Comparison of ENCODE assay signal across 25 mouse cellular contexts in the genomic region with DNA sequence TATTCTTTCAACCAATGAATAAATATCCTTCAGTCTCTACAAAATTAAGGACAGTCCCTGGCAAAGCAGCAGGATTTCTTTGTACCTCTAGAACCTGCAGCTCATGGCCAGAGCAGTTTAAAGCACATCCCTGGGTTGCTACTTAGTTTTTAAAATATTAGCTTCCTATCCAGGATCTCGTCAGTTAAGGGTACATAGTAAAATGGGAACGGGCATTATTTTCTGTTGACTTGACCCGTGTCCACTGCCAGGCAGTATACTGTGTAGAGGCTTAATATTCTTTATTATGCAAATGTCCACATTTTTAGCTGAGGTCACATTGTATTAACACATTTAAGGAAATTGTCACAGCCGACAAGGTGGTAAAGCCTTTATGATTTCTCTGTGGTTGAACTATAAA.
DNase-seq lines count a peak whose midpoint lies in the region; ATAC-seq lines count a peak whose summit lies in the region.
"Had no signal": no experiment of that assay in that cellular context is flagged by ENCODE, and none has a peak within 500 bp of the region (broad histone marks: within the 10 kb centered on the region; RNA-seq: fewer than 3 reads in every experiment).

No protein-coding gene starts in this region.

- H3K4me3 ChIP-seq in forebrain, embryonic 12.5 days (replicated peaks), result no peak overlapping the region
- H3K4me3 ChIP-seq in forebrain, embryonic 10.5 days, result no peak overlapping the region
- H3K4me3 ChIP-seq in midbrain, embryonic 15.5 days, result no peak overlapping the region
- H3K4me3 ChIP-seq in midbrain, embryonic 11.5 days (ENCODE audit: low read depth, low read length), result no peak overlapping the region
- H3K4me3 ChIP-seq in forebrain, embryonic 16.5 days (replicated peaks; ENCODE audit: low read length), result no peak overlapping the region
- H3K4me3 ChIP-seq: embryonic facial prominence, embryonic 10.5 days; embryonic facial prominence, embryonic 13.5 days; erythroblast, embryonic 14.5 days; gastrocnemius, adult 2 months; hindbrain, embryonic 12.5 days; hindbrain, embryonic 15.5 days had no signal

- no peak for DNase-seq in forebrain, embryonic 10.5 days (ENCODE audit: extremely low spot score, low spot score)
- no peak for DNase-seq in midbrain, embryonic 11.5 days (ENCODE audit: low spot score, missing footprints)
- DNase-seq in left cerebral cortex, adult 11 months (ENCODE audit: low spot score), result no peak
- DNase-seq: adrenal gland, postnatal 10 days; adrenal gland, postnatal 36 days; B cell, adult 2 months; cerebellum, adult 18-20 months; cerebellum, adult 9-10 months; cerebellum, postnatal 25 days; gastrocnemius, adult 2 months; gastrocnemius, postnatal 14 days; heart, adult 11 months had no signal

- H3K27ac ChIP-seq in forebrain, embryonic 12.5 days, result no peak overlapping the region
- no peak overlapping the region for H3K27ac ChIP-seq in forebrain, embryonic 10.5 days
- H3K27ac ChIP-seq in midbrain, embryonic 15.5 days, result no peak overlapping the region
- no peak overlapping the region for H3K27ac ChIP-seq in midbrain, embryonic 11.5 days (ENCODE audit: low read depth, low read length)
- no peak overlapping the region for H3K27ac ChIP-seq in forebrain, embryonic 16.5 days (ENCODE audit: low read length)
- H3K27ac ChIP-seq: embryonic facial prominence, embryonic 10.5 days; embryonic facial prominence, embryonic 13.5 days; gastrocnemius, adult 2 months; hindbrain, embryonic 12.5 days; hindbrain, embryonic 15.5 days had no signal

- 12% methylated on average over 4 of the region's 4 CpGs for WGBS in forebrain, embryonic 12.5 days
- WGBS in forebrain, embryonic 10.5 days, result 37% methylated on average over 4 of the region's 4 CpGs
- WGBS in midbrain, embryonic 15.5 days, result 31% methylated on average over 4 of the region's 4 CpGs
- 51% methylated on average over 4 of the region's 4 CpGs for WGBS in midbrain, embryonic 11.5 days
- 6% methylated on average over 4 of the region's 4 CpGs for WGBS in forebrain, embryonic 16.5 days

- ATAC-seq in forebrain, embryonic 12.5 days (ENCODE audit: low FRiP score), result peak; percentile 41; the same call in 1 of the 2 replicates
- 0 out of 2 replicates have a peak, but pooled peaks have one; percentile 24 for ATAC-seq in midbrain, embryonic 15.5 days (replicated peaks)
- ATAC-seq in midbrain, embryonic 11.5 days (ENCODE audit: low FRiP score), result no peak
- 0 out of 2 replicates have a peak, but pooled peaks have one; percentile 11 for ATAC-seq in forebrain, embryonic 16.5 days
- ATAC-seq: intestine, postnatal 0 days; Patski had no signal

- no peaks in the 10 kb centered on the region for H3K36me3 ChIP-seq in forebrain, embryonic 12.5 days (replicated peaks)
- no peaks in the 10 kb centered on the region for H3K36me3 ChIP-seq in forebrain, embryonic 10.5 days (replicated peaks)
- H3K36me3 ChIP-seq in midbrain, embryonic 15.5 days (replicated peaks), result no peaks in the 10 kb centered on the region
- H3K36me3 ChIP-seq in midbrain, embryonic 11.5 days (ENCODE audit: control insufficient read depth, insufficient read depth, low read length), result no peaks in the 10 kb centered on the region
- no peaks in the 10 kb centered on the region for H3K36me3 ChIP-seq in forebrain, embryonic 16.5 days (ENCODE audit: control insufficient read depth, insufficient read depth)
- H3K36me3 ChIP-seq: embryonic facial prominence, embryonic 10.5 days; embryonic facial prominence, embryonic 13.5 days; G1E; hindbrain, embryonic 12.5 days; hindbrain, embryonic 15.5 days had no signal

- H3K9me3 ChIP-seq in forebrain, embryonic 12.5 days, result no peaks in the 10 kb centered on the region
- H3K9me3 ChIP-seq in forebrain, embryonic 10.5 days, result no peaks in the 10 kb centered on the region
- no peaks in the 10 kb centered on the region for H3K9me3 ChIP-seq in midbrain, embryonic 15.5 days
- no peaks in the 10 kb centered on the region for H3K9me3 ChIP-seq in midbrain, embryonic 11.5 days (ENCODE audit: control insufficient read depth, low read length)
- H3K9me3 ChIP-seq in forebrain, embryonic 16.5 days (ENCODE audit: control insufficient read depth, low read length), result no peaks in the 10 kb centered on the region
- H3K9me3 ChIP-seq: embryonic facial prominence, embryonic 10.5 days; embryonic facial prominence, embryonic 13.5 days; G1E; hindbrain, embryonic 12.5 days; hindbrain, embryonic 15.5 days had no signal

- H3K4me1 ChIP-seq in forebrain, embryonic 12.5 days, result peaks cover 13% of the 10 kb centered on the region; the same call in 1 of the 2 replicates
- H3K4me1 ChIP-seq in forebrain, embryonic 10.5 days, result peaks cover 42% of the 10 kb centered on the region
- H3K4me1 ChIP-seq in midbrain, embryonic 15.5 days, result peaks cover 9% of the 10 kb centered on the region; the same call in 1 of the 2 replicates
- H3K4me1 ChIP-seq in midbrain, embryonic 11.5 days (ENCODE audit: control insufficient read depth, insufficient read depth, low read length), result no peaks in the 10 kb centered on the region
- peaks cover 9% of the 10 kb centered on the region; the same call in 1 of the 2 replicates for H3K4me1 ChIP-seq in forebrain, embryonic 16.5 days (replicated peaks; ENCODE audit: control insufficient read depth, insufficient read depth, low read length)
- H3K4me1 ChIP-seq: embryonic facial prominence, embryonic 10.5 days; embryonic facial prominence, embryonic 13.5 days; hindbrain, embryonic 12.5 days; hindbrain, embryonic 15.5 days had no signal

- no peak overlapping the region for H3K4me2 ChIP-seq in forebrain, embryonic 12.5 days
- H3K4me2 ChIP-seq in midbrain, embryonic 15.5 days, result no peak overlapping the region
- no peak overlapping the region for H3K4me2 ChIP-seq in midbrain, embryonic 11.5 days
- H3K4me2 ChIP-seq in forebrain, embryonic 16.5 days (ENCODE audit: low read length), result no peak overlapping the region
- H3K4me2 ChIP-seq: embryonic facial prominence, embryonic 13.5 days; heart, embryonic 11.5 days; hindbrain, embryonic 12.5 days; hindbrain, embryonic 15.5 days had no signal

- H3K9ac ChIP-seq in forebrain, embryonic 12.5 days, result no peak overlapping the region
- no peak overlapping the region for H3K9ac ChIP-seq in midbrain, embryonic 15.5 days
- H3K9ac ChIP-seq in midbrain, embryonic 11.5 days (ENCODE audit: low read length), result no peak overlapping the region
- no peak overlapping the region for H3K9ac ChIP-seq in forebrain, embryonic 16.5 days (replicated peaks; ENCODE audit: low read depth, low read length)
- H3K9ac ChIP-seq: embryonic facial prominence, embryonic 13.5 days; hindbrain, embryonic 12.5 days; hindbrain, embryonic 15.5 days had no signal

- no peaks in the 10 kb centered on the region for H3K27me3 ChIP-seq in forebrain, embryonic 12.5 days
- no peaks in the 10 kb centered on the region for H3K27me3 ChIP-seq in forebrain, embryonic 10.5 days (ENCODE audit: poor library complexity, severe bottlenecking)
- H3K27me3 ChIP-seq in midbrain, embryonic 15.5 days (replicated peaks), result no peaks in the 10 kb centered on the region
- no peaks in the 10 kb centered on the region for H3K27me3 ChIP-seq in midbrain, embryonic 11.5 days (ENCODE audit: control insufficient read depth, insufficient read depth, low read length)
- H3K27me3 ChIP-seq in forebrain, embryonic 16.5 days (replicated peaks; ENCODE audit: control insufficient read depth, insufficient read depth, low read length), result no peaks in the 10 kb centered on the region
- H3K27me3 ChIP-seq: CH12.LX; embryonic facial prominence, embryonic 13.5 days; hindbrain, embryonic 12.5 days; hindbrain, embryonic 15.5 days had no signal
